In the genomic region with DNA sequence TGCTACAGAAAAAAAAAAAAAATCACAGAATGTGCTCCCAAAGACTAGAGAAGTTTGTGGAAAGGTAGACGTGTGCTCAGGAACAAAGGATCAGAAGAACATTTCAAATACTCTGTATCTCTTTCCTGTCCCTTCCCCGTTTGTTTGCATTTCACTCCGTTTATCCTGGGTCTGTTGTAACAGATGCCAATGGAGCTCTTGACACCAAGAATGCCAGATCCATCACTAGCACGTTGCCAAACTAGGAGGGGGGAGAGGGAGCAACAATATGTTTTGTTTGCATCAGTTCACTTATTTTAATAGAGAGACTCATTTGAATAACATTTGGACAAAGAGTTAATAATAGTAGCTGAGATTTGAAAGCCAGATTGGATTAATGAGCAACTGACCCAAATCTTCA, we compare ENCODE assay signal across 32 mouse cellular contexts. TPM values are rescaled to one million over a fixed set of nuclear protein-coding genes. Genes with fewer than 3 reads are reported as not detected.
DNase-seq lines count a peak whose midpoint lies in the region; ATAC-seq lines count a peak whose summit lies in the region.
"Had no signal": no experiment of that assay in that cellular context is flagged by ENCODE, and none has a peak within 500 bp of the region (broad histone marks: within the 10 kb centered on the region; RNA-seq: fewer than 3 reads in every experiment).

No protein-coding gene starts in this region.

- H3K9me3 ChIP-seq in forebrain, embryonic 15.5 days: no peaks in the 10 kb centered on the region
- H3K9me3 ChIP-seq in forebrain, embryonic 11.5 days (ENCODE audit: control insufficient read depth, low read length): no peaks in the 10 kb centered on the region
- no peaks in the 10 kb centered on the region for H3K9me3 ChIP-seq in forebrain, embryonic 16.5 days (ENCODE audit: control insufficient read depth, low read length)
- H3K9me3 ChIP-seq: embryonic facial prominence, embryonic 13.5 days; heart, embryonic 13.5 days; hindbrain, embryonic 10.5 days; kidney, embryonic 15.5 days; limb, embryonic 13.5 days; lung, embryonic 15.5 days; midbrain, embryonic 10.5 days; midbrain, embryonic 15.5 days; neural tube, embryonic 15.5 days had no signal

- peak; percentile 28 for DNase-seq in cerebellum, adult 9-10 months
- DNase-seq in cerebellum, postnatal 36 days: no peak
- no peak for DNase-seq in forebrain, embryonic 11.5 days (ENCODE audit: low spot score)
- DNase-seq in brain, adult 2 months (ENCODE audit: low read depth, low spot score): peak; percentile 59
- no peak for DNase-seq in spleen, postnatal 14 days (ENCODE audit: low spot score in 2 of 2)
- DNase-seq: adrenal gland, postnatal 10 days; gastrocnemius, postnatal 10 days; heart, postnatal 10 days; kidney, adult 18-20 months; kidney, postnatal 25 days; right cerebral cortex, adult 18-20 months; spleen, adult 18-20 months; thymus, adult 18-20 months; thymus, postnatal 25 days had no signal

- H3K4me3 ChIP-seq in forebrain, embryonic 15.5 days: no peak overlapping the region
- no peak overlapping the region for H3K4me3 ChIP-seq in forebrain, embryonic 11.5 days (ENCODE audit: low read depth, low read length)
- no peak overlapping the region for H3K4me3 ChIP-seq in forebrain, embryonic 16.5 days (replicated peaks; ENCODE audit: low read length)
- H3K4me3 ChIP-seq: embryonic facial prominence, embryonic 13.5 days; heart, embryonic 13.5 days; hindbrain, embryonic 10.5 days; kidney, embryonic 15.5 days; left cerebral cortex, adult 2 months; limb, embryonic 13.5 days; lung, embryonic 15.5 days; midbrain, embryonic 10.5 days; midbrain, embryonic 15.5 days; neural tube, embryonic 15.5 days had no signal

- H3K36me3 ChIP-seq in forebrain, embryonic 15.5 days: no peaks in the 10 kb centered on the region
- no peaks in the 10 kb centered on the region for H3K36me3 ChIP-seq in forebrain, embryonic 11.5 days (ENCODE audit: control insufficient read depth, insufficient read depth, low read length)
- no peaks in the 10 kb centered on the region for H3K36me3 ChIP-seq in forebrain, embryonic 16.5 days (ENCODE audit: control insufficient read depth, insufficient read depth)
- H3K36me3 ChIP-seq: embryonic facial prominence, embryonic 13.5 days; heart, embryonic 13.5 days; hindbrain, embryonic 10.5 days; kidney, embryonic 15.5 days; limb, embryonic 13.5 days; lung, embryonic 15.5 days; midbrain, embryonic 10.5 days; midbrain, embryonic 15.5 days; neural tube, embryonic 15.5 days had no signal

- H3K4me2 ChIP-seq in forebrain, embryonic 15.5 days (replicated peaks): no peak overlapping the region
- H3K4me2 ChIP-seq in forebrain, embryonic 11.5 days (ENCODE audit: low read depth, low read length, severe bottlenecking): no peak overlapping the region
- no peak overlapping the region for H3K4me2 ChIP-seq in forebrain, embryonic 16.5 days (ENCODE audit: low read length)
- H3K4me2 ChIP-seq: embryonic facial prominence, embryonic 13.5 days; heart, embryonic 13.5 days; kidney, embryonic 15.5 days; limb, embryonic 13.5 days; liver, embryonic 11.5 days; lung, embryonic 15.5 days; midbrain, embryonic 15.5 days; neural tube, embryonic 15.5 days had no signal

- 15% methylated on average over 4 of the region's 4 CpGs for WGBS in forebrain, embryonic 15.5 days
- 59% methylated on average over 4 of the region's 4 CpGs for WGBS in forebrain, embryonic 11.5 days
- 20% methylated on average over 4 of the region's 4 CpGs for WGBS in forebrain, embryonic 16.5 days

- H3K9ac ChIP-seq in forebrain, embryonic 15.5 days (replicated peaks): no peak overlapping the region
- no peak overlapping the region for H3K9ac ChIP-seq in forebrain, embryonic 11.5 days (ENCODE audit: low read length)
- H3K9ac ChIP-seq in forebrain, embryonic 16.5 days (replicated peaks; ENCODE audit: low read depth, low read length): no peak overlapping the region
- H3K9ac ChIP-seq: embryonic facial prominence, embryonic 13.5 days; heart, embryonic 13.5 days; kidney, embryonic 15.5 days; limb, embryonic 13.5 days; lung, embryonic 15.5 days; midbrain, embryonic 15.5 days; neural tube, embryonic 15.5 days had no signal

- H3K4me1 ChIP-seq in forebrain, embryonic 15.5 days: peaks cover 5% of the 10 kb centered on the region; the same call in 1 of the 2 replicates
- H3K4me1 ChIP-seq in forebrain, embryonic 11.5 days (replicated peaks; ENCODE audit: control insufficient read depth, insufficient read depth, low read length): no peaks in the 10 kb centered on the region
- peaks cover 2% of the 10 kb centered on the region; the same call in 1 of the 2 replicates for H3K4me1 ChIP-seq in forebrain, embryonic 16.5 days (replicated peaks; ENCODE audit: control insufficient read depth, insufficient read depth, low read length)
- H3K4me1 ChIP-seq: embryonic facial prominence, embryonic 13.5 days; heart, embryonic 13.5 days; hindbrain, embryonic 10.5 days; kidney, embryonic 15.5 days; limb, embryonic 13.5 days; lung, embryonic 15.5 days; midbrain, embryonic 10.5 days; midbrain, embryonic 15.5 days; neural tube, embryonic 15.5 days had no signal

- H3K27ac ChIP-seq in forebrain, embryonic 15.5 days (replicated peaks): peak overlapping the region; percentile 53
- H3K27ac ChIP-seq in forebrain, embryonic 11.5 days (ENCODE audit: low read depth, low read length): no peak overlapping the region
- no peak overlapping the region; the same call in 1 of the 2 replicates for H3K27ac ChIP-seq in forebrain, embryonic 16.5 days (ENCODE audit: low read length)
- H3K27ac ChIP-seq: embryonic facial prominence, embryonic 13.5 days; heart, embryonic 13.5 days; hindbrain, embryonic 10.5 days; kidney, embryonic 15.5 days; left cerebral cortex, adult 2 months; limb, embryonic 13.5 days; lung, embryonic 15.5 days; midbrain, embryonic 10.5 days; midbrain, embryonic 15.5 days; neural tube, embryonic 15.5 days; stomach, postnatal 0 days had no signal

- H3K27me3 ChIP-seq in forebrain, embryonic 15.5 days: no peaks in the 10 kb centered on the region
- no peaks in the 10 kb centered on the region for H3K27me3 ChIP-seq in forebrain, embryonic 11.5 days (ENCODE audit: control insufficient read depth, insufficient read depth, low read length)
- H3K27me3 ChIP-seq in forebrain, embryonic 16.5 days (replicated peaks; ENCODE audit: control insufficient read depth, insufficient read depth, low read length): no peaks in the 10 kb centered on the region
- H3K27me3 ChIP-seq: embryonic facial prominence, embryonic 13.5 days; heart, embryonic 13.5 days; kidney, embryonic 15.5 days; limb, embryonic 13.5 days; lung, embryonic 15.5 days; midbrain, embryonic 15.5 days; neural tube, embryonic 15.5 days; Patski had no signal

- peak; percentile 84 for ATAC-seq in forebrain, embryonic 15.5 days (replicated peaks)
- ATAC-seq in forebrain, embryonic 11.5 days (replicated peaks; ENCODE audit: low FRiP score): no peak
- ATAC-seq in forebrain, embryonic 16.5 days: peak; percentile 82
- ATAC-seq: hindbrain, embryonic 16.5 days; midbrain, embryonic 15.5 days; Patski had no signal

RNA-seq across cellular contexts. Expression of gene Defb41, which starts 27.6 kb away (rescaled TPM):
- polyA plus RNA-seq in forebrain, embryonic 15.5 days (2015; fragmentation: Nextera tagmentation; extraction: Ambion mirVana): not detected in 2 replicates
- polyA plus RNA-seq in forebrain, embryonic 11.5 days (2014; fragmentation: Nextera tagmentation; extraction: Ambion mirVana): not detected in 2 replicates
- not detected in 2 replicates for polyA plus RNA-seq in forebrain, embryonic 16.5 days (2015; fragmentation: Nextera tagmentation; extraction: Ambion mirVana)
- polyA plus RNA-seq: embryonic facial prominence, embryonic 13.5 days; heart, embryonic 13.5 days; hindbrain, embryonic 10.5 days; hindbrain, embryonic 16.5 days; intestine, embryonic 14.5 days; kidney, embryonic 15.5 days; limb, embryonic 13.5 days; liver, embryonic 11.5 days; liver, embryonic 16.5 days; lung, embryonic 15.5 days; midbrain, embryonic 10.5 days; midbrain, embryonic 15.5 days; neural tube, embryonic 15.5 days; Patski; stomach, postnatal 0 days had no signal

RNA-seq across cellular contexts. Expression of gene Defb18, which starts 55.3 kb away (rescaled TPM):
- not detected in 2 replicates for polyA plus RNA-seq in forebrain, embryonic 15.5 days (2015; fragmentation: Nextera tagmentation; extraction: Ambion mirVana)
- not detected in 2 replicates for polyA plus RNA-seq in forebrain, embryonic 11.5 days (2014; fragmentation: Nextera tagmentation; extraction: Ambion mirVana)
- polyA plus RNA-seq in forebrain, embryonic 16.5 days (2015; fragmentation: Nextera tagmentation; extraction: Ambion mirVana): not detected in 2 replicates
- polyA plus RNA-seq: embryonic facial prominence, embryonic 13.5 days; heart, embryonic 13.5 days; hindbrain, embryonic 10.5 days; hindbrain, embryonic 16.5 days; intestine, embryonic 14.5 days; kidney, embryonic 15.5 days; limb, embryonic 13.5 days; liver, embryonic 11.5 days; liver, embryonic 16.5 days; lung, embryonic 15.5 days; midbrain, embryonic 10.5 days; midbrain, embryonic 15.5 days; neural tube, embryonic 15.5 days; Patski; stomach, postnatal 0 days had no signal

Comparison
In these comparisons a context has a peak if more than half of its experiments do, and no peak if none do; other contexts are left out.
1. DNase-seq: peak in cerebellum, adult 9-10 months (single experiment) and brain, adult 2 months (single experiment); none in cerebellum, postnatal 36 days (0 of 2), forebrain, embryonic 11.5 days (single experiment) and spleen, postnatal 14 days (0 of 2).